Mouse (Mus musculus) midbrain, embryonic 14.5 days (tissue): ENCODE results near the gene Elovl6. TPM values are rescaled to one million over a fixed set of nuclear protein-coding genes. Genes with fewer than 3 reads are reported as not detected.

ENCODE experiments used
- ATAC-seq: fragments of 200-750 bp; cut with Nextera tagmentation; 2 replicates; pipeline ENCODE4 v1.8.0; 2017; ENCODE audit warnings: moderate number of reproducible peaks, moderate library complexity; ENCODE audit not compliant: low FRiP score, low TSS enrichment
- DNase-seq: peaks from one replicate; pipeline ENCODE4 v3.0.0-alpha.2; 2015
- H3K27ac ChIP-seq: fragments of 300-500 bp; sonication (generic); replicated peaks from 2 replicates; pipeline ENCODE4 v1.5.1; 2014; ENCODE audit warnings: mild to moderate bottlenecking, low read depth, low read length, moderate library complexity
- H3K27me3 ChIP-seq: fragments of 300-500 bp; sonication (generic); 2 replicates; pipeline ENCODE4 v1.6.1; 2014; ENCODE audit warnings: low read length, control low read depth, mixed read lengths; ENCODE audit not compliant: control insufficient read depth, insufficient read depth
- H3K36me3 ChIP-seq: fragments of 300-500 bp; sonication (generic); 2 replicates; pipeline ENCODE4 v1.6.1; 2014; ENCODE audit warnings: low read length, control low read depth; ENCODE audit not compliant: control insufficient read depth, insufficient read depth
- H3K4me1 ChIP-seq: fragments of 300-500 bp; sonication (generic); 2 replicates; pipeline ENCODE4 v1.6.1; 2014; ENCODE audit warnings: mild to moderate bottlenecking, antibody characterized with exemption, low read length, control low read depth; ENCODE audit not compliant: control insufficient read depth, insufficient read depth
- H3K4me2 ChIP-seq: fragments of 300-500 bp; sonication (generic); 2 replicates; pipeline ENCODE4 v1.6.1; 2014; ENCODE audit warnings: mild to moderate bottlenecking, low read length, moderate library complexity
- H3K4me3 ChIP-seq: fragments of 300-500 bp; sonication (generic); replicated peaks from 2 replicates; pipeline ENCODE4 v1.5.1; 2014; ENCODE audit warnings: low read depth, low read length
- H3K9ac ChIP-seq: fragments of 300-500 bp; sonication (generic); replicated peaks from 2 replicates; pipeline ENCODE4 v1.6.1; 2014; ENCODE audit warnings: mild to moderate bottlenecking, low read length, moderate library complexity
- H3K9me3 ChIP-seq: fragments of 300-500 bp; sonication (generic); 2 replicates; pipeline ENCODE4 v1.6.1; 2016; ENCODE audit warnings: low read length, control low read depth, mixed read lengths; ENCODE audit not compliant: control insufficient read depth
- WGBS: fragments of 180-500 bp; shearing (Covaris S2); extraction: QIAGEN DNeasy Blood & Tissue Kit; methylation state at CpG from one replicate; pipeline ENCODE4 v1.1.7; 2014; 5-methylcytosine and 5-hydroxymethylcytosine counted together
- polyA plus RNA-seq: library from polyadenylated mRNA; unstranded; fragments of >200 nt; fragmentation: Nextera tagmentation; extraction: Ambion mirVana; gene quantifications from 2 replicates; pipeline ENCODE4 v1.2.1, GENCODE M21; 2014

Elovl6 gene
- polyA plus RNA-seq, 1 experiment from 2014 or later = 30.4 TPM

DNA sequence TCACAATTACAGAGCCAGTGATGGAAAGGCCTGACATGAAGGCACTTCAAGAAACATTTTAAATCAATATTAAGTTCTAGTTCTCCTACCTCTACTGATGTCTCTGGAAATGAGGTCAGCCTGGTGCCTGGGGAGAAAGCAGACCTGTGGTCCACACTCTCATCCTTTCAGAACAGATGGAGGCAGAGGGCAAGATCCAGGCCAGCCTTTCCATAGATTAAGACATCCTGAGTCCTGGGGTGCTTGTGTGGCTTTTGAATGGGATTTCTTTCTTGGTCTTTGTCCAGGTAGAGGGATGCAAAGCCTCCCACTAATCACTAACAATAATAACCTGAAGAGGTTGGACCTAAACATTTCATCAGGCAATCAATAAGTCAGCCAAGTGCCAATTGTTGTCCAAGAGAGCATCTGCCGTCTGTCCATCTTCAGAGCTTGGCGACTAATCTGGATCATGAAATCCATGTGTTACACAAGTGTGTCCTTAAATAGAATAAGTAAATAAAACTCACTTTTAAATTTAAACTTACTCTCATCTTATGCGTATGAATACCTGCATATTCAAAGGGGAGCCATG, 16.2 kb upstream of the Elovl6 start:
- ATAC-seq (no peak), DNase-seq (no peak)
- no peak overlapping the region for H3K27ac ChIP-seq
- H3K4me1 ChIP-seq = no peaks in the 10 kb centered on the region
- no peaks in the 10 kb centered on the region for H3K27me3 ChIP-seq
- no peak overlapping the region for H3K4me2 ChIP-seq
- no peaks in the 10 kb centered on the region for H3K36me3 ChIP-seq
- H3K9ac ChIP-seq = no peak overlapping the region
- no peaks in the 10 kb centered on the region for H3K9me3 ChIP-seq
- WGBS = 90% methylated on average over 3 of the region's 3 CpGs
- H3K4me3 ChIP-seq = no peak overlapping the region

GRCm38 (mm10) chr3:129520499-129520898, 11.7 kb upstream of the Elovl6 start:
- no peak overlapping the region for H3K27ac ChIP-seq
- H3K9me3 ChIP-seq = no peaks in the 10 kb centered on the region
- no peaks in the 10 kb centered on the region for H3K27me3 ChIP-seq
- 78% methylated on average over 4 of the region's 4 CpGs for WGBS
- ATAC-seq (no peak), DNase-seq (no peak)
- H3K4me1 ChIP-seq = no peaks in the 10 kb centered on the region
- H3K4me3 ChIP-seq = no peak overlapping the region
- no peak overlapping the region for H3K4me2 ChIP-seq
- no peak overlapping the region for H3K9ac ChIP-seq
- no peaks in the 10 kb centered on the region for H3K36me3 ChIP-seq

- Histone ChIP-seq H3K4me2 (no peak overlapping the region), H3K36me3 (no peaks in the 10 kb centered on the region), H3K4me3 (no peak overlapping the region), H3K27ac (no peak overlapping the region), H3K4me1 (no peaks in the 10 kb centered on the region), H3K9ac (no peak overlapping the region), H3K27me3 (no peaks in the 10 kb centered on the region), H3K9me3 (no peaks in the 10 kb centered on the region)
- no peak for DNase-seq
- WGBS = 88% methylated on average over 10 of the region's 10 CpGs
- no peak for ATAC-seq
Measured at GRCm38 (mm10) chr3:129523456-129524143, 8.6 kb upstream of the Elovl6 start.

- WGBS = 94% methylated on average over 3 of the region's 3 CpGs
- ATAC-seq (no peak), DNase-seq (no peak)
- Histone ChIP-seq H3K36me3 (no peaks in the 10 kb centered on the region), H3K4me3 (no peak overlapping the region), H3K4me1 (peaks cover 5% of the 10 kb centered on the region), H3K27ac (no peak overlapping the region), H3K4me2 (no peak overlapping the region), H3K9me3 (no peaks in the 10 kb centered on the region), H3K9ac (no peak overlapping the region), H3K27me3 (no peaks in the 10 kb centered on the region)
Measured at GRCm38 (mm10) chr3:129527046-129527445, 5.1 kb upstream of the Elovl6 start.

- H3K9ac ChIP-seq = no peak overlapping the region
- no peak overlapping the region for H3K4me3 ChIP-seq
- no peaks in the 10 kb centered on the region for H3K9me3 ChIP-seq
- DNase-seq = no peak
- H3K27ac ChIP-seq = no peak overlapping the region
- WGBS = 45% methylated on average over 3 of the region's 3 CpGs
- H3K4me2 ChIP-seq = no peak overlapping the region
- no peak for ATAC-seq
- no peaks in the 10 kb centered on the region for H3K36me3 ChIP-seq
- H3K4me1 ChIP-seq = peaks cover 5% of the 10 kb centered on the region
- no peaks in the 10 kb centered on the region for H3K27me3 ChIP-seq
Measured at GRCm38 (mm10) chr3:129529311-129529710, 2.8 kb upstream of the Elovl6 start.

DNA sequence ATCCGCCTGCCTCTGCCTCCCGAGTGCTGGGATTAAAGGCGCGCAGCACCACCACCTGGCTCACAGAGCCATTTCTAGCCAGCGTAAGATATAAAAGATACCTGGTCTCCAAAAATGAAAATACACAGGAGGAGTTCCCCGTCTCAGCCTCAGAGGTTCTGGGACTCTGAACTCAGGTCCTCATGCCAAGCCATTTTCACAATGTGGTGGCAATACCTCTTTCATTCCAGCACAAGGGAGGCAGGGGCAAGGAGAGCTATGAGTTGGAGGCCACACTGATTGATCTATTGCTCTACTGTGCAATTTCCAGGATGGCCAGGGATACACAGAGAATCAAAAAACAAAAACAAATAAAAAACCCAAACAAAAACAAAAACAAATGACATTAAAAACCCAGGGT, 1.7 kb upstream of the Elovl6 start:
- 97% methylated on average over 6 of the region's 6 CpGs for WGBS
- ATAC-seq = no peak
- Histone ChIP-seq H3K4me3 (no peak overlapping the region), H3K9ac (no peak overlapping the region), H3K9me3 (no peaks in the 10 kb centered on the region), H3K36me3 (no peaks in the 10 kb centered on the region), H3K4me2 (no peak overlapping the region), H3K4me1 (peaks cover 12% of the 10 kb centered on the region), H3K27me3 (no peaks in the 10 kb centered on the region), H3K27ac (no peak overlapping the region)
- no peak for DNase-seq

GRCm38 (mm10) chr3:129532865-129533742, 949 bp downstream of the Elovl6 start:
- peak; percentile 78 for DNase-seq
- Histone ChIP-seq H3K9ac (peak overlapping the region; percentile 98), H3K4me2 (peak overlapping the region; percentile 65), H3K9me3 (no peaks in the 10 kb centered on the region), H3K4me1 (peaks cover 33% of the 10 kb centered on the region), H3K4me3 (peak overlapping the region; percentile 85), H3K27me3 (no peaks in the 10 kb centered on the region), H3K36me3 (no peaks in the 10 kb centered on the region), H3K27ac (peak overlapping the region; percentile 95)
- under 1% methylated on average over 40 of the region's 40 CpGs for WGBS
- peak; percentile 14 for ATAC-seq

DNA sequence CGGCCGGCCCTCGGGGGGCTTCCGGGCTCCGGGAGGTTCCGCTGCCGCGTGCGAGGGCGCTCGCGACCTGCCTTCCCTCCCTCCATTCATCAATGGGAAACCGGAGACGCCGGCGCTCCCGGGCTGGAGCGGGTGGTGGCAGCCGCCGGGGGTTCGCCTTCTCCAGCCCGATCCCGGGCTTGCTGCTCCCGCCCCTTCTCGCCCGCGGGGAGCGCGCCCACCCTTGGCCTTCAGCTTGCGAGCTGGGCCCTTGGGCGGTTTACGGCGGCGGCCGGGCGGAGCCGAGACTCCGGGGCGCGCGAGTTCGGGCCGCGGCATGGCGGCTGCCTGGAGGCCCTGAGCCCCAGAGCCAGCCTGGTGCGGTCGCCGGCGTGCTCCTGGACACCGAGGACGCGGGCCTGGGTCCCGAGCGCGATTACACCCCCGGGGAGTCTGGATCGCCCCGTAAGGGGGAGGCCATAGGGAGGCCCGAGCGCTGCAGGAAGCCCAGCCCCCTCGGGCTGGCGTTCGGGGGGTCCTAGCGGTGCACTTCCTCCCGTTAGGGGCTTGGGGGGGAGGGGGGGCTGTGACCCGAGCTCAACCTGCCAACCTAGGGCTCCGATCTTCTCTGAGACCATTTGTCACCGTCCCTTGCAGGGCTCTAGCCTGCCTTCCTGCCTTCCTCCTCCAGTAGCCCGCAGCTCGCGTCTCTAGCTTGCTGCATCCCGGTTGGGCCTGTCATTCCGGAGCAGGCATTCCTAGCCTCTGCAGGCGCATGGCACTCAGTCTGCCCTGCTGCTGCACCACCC, 1.8 kb downstream of the Elovl6 start:
- Histone ChIP-seq H3K27me3 (no peaks in the 10 kb centered on the region), H3K9me3 (no peaks in the 10 kb centered on the region), H3K9ac (peak overlapping the region; percentile 98), H3K36me3 (no peaks in the 10 kb centered on the region), H3K27ac (peak overlapping the region; percentile 95), H3K4me3 (peak overlapping the region; percentile 85), H3K4me1 (peaks cover 39% of the 10 kb centered on the region), H3K4me2 (peak overlapping the region; percentile 65)
- peak; percentile 81 for DNase-seq
- WGBS = under 1% methylated on average over 74 of the region's 74 CpGs
- peak; percentile 38 for ATAC-seq
